Mouse (Mus musculus): Measurements from ENCODE around the gene Tpp1. TPM values are rescaled to one million over a fixed set of nuclear protein-coding genes. Genes with fewer than 3 reads are reported as not detected.
A peak's percentile ranks its signal among the peaks of the same experiment; 100 is the strongest.

Gene Tpp1
- total RNA-seq, 1 experiment, result 53.1 TPM

GRCm38 (mm10) chr7:105767729-105768165 lies 15.7 kb upstream of the Tpp1 start:
- Histone ChIP-seq H3K4me3 (ENCODE audit: insufficient read depth in 1 of 2, low read depth in 1 of 2, low read length in 2 of 2, poor library complexity in 1 of 2, severe bottlenecking in 1 of 2) (no peak overlapping the region), H3K36me3 (ENCODE audit: control insufficient read depth, insufficient read depth, low read length, poor library complexity, severe bottlenecking) (no peaks in the 10 kb centered on the region), H3K9ac (ENCODE audit: insufficient read depth, low read depth, low read length, poor library complexity, severe bottlenecking) (no peak overlapping the region), H3K9me3 (ENCODE audit: control insufficient read depth, insufficient read depth, low read depth, low read length) (no peaks in the 10 kb centered on the region), H3K4me1 (ENCODE audit: control insufficient read depth in 2 of 2, insufficient read depth in 2 of 2, low read length in 2 of 2, poor library complexity in 1 of 2) (no peaks in the 10 kb centered on the region), H3K27ac (ENCODE audit: insufficient read depth, low read depth, low read length, poor library complexity, severe bottlenecking) (no peak overlapping the region)
- TF ChIP-seq ZNF384 (IDR thresholded peaks at IDR 0.05; ENCODE audit: low read depth, low read length) (no peak), CHD2 (IDR thresholded peaks at IDR 0.05; ENCODE audit: low read depth, low read length) (no peak), HCFC1 (IDR thresholded peaks at IDR 0.05; ENCODE audit: borderline replicate concordance, insufficient read depth, low read length) (no peak), ZC3H11A (IDR thresholded peaks at IDR 0.05; ENCODE audit: borderline replicate concordance, low read depth, low read length) (no peak), MAFK (IDR thresholded peaks at IDR 0.05; ENCODE audit: insufficient read depth, low read depth, low read length) (no peak)
- in situ Hi-C loops (cut with MboI; ENCODE audit: low sequenced_read_pairs in 2 of 2, unreplicated experiment in 2 of 2), result no loop called here
- DNase-seq (ENCODE audit: low read depth, low spot score), result no peak

GRCm38 (mm10) chr7:105764331-105764730 lies 12.3 kb upstream of the Tpp1 start:
- H3K36me3 ChIP-seq (ENCODE audit: control insufficient read depth, insufficient read depth, low read length, poor library complexity, severe bottlenecking), result no peaks in the 10 kb centered on the region
- in situ Hi-C loops (cut with MboI; ENCODE audit: low sequenced_read_pairs in 2 of 2, unreplicated experiment in 2 of 2), result no loop called here
- DNase-seq (ENCODE audit: low read depth, low spot score), result no peak

GRCm38 (mm10) chr7:105762517-105763270 lies 10.7 kb upstream of the Tpp1 start:
- H3K4me3 ChIP-seq (ENCODE audit: insufficient read depth in 1 of 2, low read depth in 1 of 2, low read length in 2 of 2, poor library complexity in 1 of 2, severe bottlenecking in 1 of 2), result peak overlapping the region; percentile 67 to 70
- in situ Hi-C loops (cut with MboI; ENCODE audit: low sequenced_read_pairs in 2 of 2, unreplicated experiment in 2 of 2), result no loop called here
- H3K36me3 ChIP-seq (ENCODE audit: control insufficient read depth, insufficient read depth, low read length, poor library complexity, severe bottlenecking), result no peaks in the 10 kb centered on the region
- no peak for TF ChIP-seq MAFK (IDR thresholded peaks at IDR 0.05; ENCODE audit: insufficient read depth, low read depth, low read length)
- no peak for TF ChIP-seq ZNF384 (IDR thresholded peaks at IDR 0.05; ENCODE audit: low read depth, low read length)
- TF ChIP-seq HCFC1 (IDR thresholded peaks at IDR 0.05; ENCODE audit: borderline replicate concordance, insufficient read depth, low read length), result no peak
- TF ChIP-seq ZC3H11A (IDR thresholded peaks at IDR 0.05; ENCODE audit: borderline replicate concordance, low read depth, low read length), result no peak
- TF ChIP-seq CHD2 (IDR thresholded peaks at IDR 0.05; ENCODE audit: low read depth, low read length), result no peak
- no peak overlapping the region for H3K27ac ChIP-seq (ENCODE audit: insufficient read depth, low read depth, low read length, poor library complexity, severe bottlenecking)
- no peak for DNase-seq (ENCODE audit: low read depth, low spot score)
- peak overlapping the region; percentile 20; the same call in 1 of the 2 replicates for H3K9ac ChIP-seq (ENCODE audit: insufficient read depth, low read depth, low read length, poor library complexity, severe bottlenecking)
- no peaks in the 10 kb centered on the region for H3K9me3 ChIP-seq (ENCODE audit: control insufficient read depth, insufficient read depth, low read depth, low read length)
- H3K4me1 ChIP-seq (ENCODE audit: control insufficient read depth in 2 of 2, insufficient read depth in 2 of 2, low read length in 2 of 2, poor library complexity in 1 of 2), result no peaks in the 10 kb centered on the region

More at GRCm38 (mm10) chr7:105764331-105764730, 12.3 kb upstream of the Tpp1 start:
- Histone ChIP-seq H3K9me3 (ENCODE audit: control insufficient read depth, insufficient read depth, low read depth, low read length) (no peaks in the 10 kb centered on the region), H3K4me1 (ENCODE audit: control insufficient read depth in 2 of 2, insufficient read depth in 2 of 2, low read length in 2 of 2, poor library complexity in 1 of 2) (no peaks in the 10 kb centered on the region), H3K27ac (ENCODE audit: insufficient read depth, low read depth, low read length, poor library complexity, severe bottlenecking) (no peak overlapping the region), H3K4me3 (ENCODE audit: insufficient read depth in 1 of 2, low read depth in 1 of 2, low read length in 2 of 2, poor library complexity in 1 of 2, severe bottlenecking in 1 of 2) (no peak overlapping the region), H3K9ac (ENCODE audit: insufficient read depth, low read depth, low read length, poor library complexity, severe bottlenecking) (no peak overlapping the region)
- TF ChIP-seq ZNF384 (IDR thresholded peaks at IDR 0.05; ENCODE audit: low read depth, low read length) (no peak), MAFK (IDR thresholded peaks at IDR 0.05; ENCODE audit: insufficient read depth, low read depth, low read length) (no peak), HCFC1 (IDR thresholded peaks at IDR 0.05; ENCODE audit: borderline replicate concordance, insufficient read depth, low read length) (no peak), ZC3H11A (IDR thresholded peaks at IDR 0.05; ENCODE audit: borderline replicate concordance, low read depth, low read length) (no peak), CHD2 (IDR thresholded peaks at IDR 0.05; ENCODE audit: low read depth, low read length) (no peak)

GRCm38 (mm10) chr7:105761813-105762484 lies 9.9 kb upstream of the Tpp1 start:
- Histone ChIP-seq H3K4me1 (ENCODE audit: control insufficient read depth in 2 of 2, insufficient read depth in 2 of 2, low read length in 2 of 2, poor library complexity in 1 of 2) (no peaks in the 10 kb centered on the region), H3K4me3 (ENCODE audit: insufficient read depth in 1 of 2, low read depth in 1 of 2, low read length in 2 of 2, poor library complexity in 1 of 2, severe bottlenecking in 1 of 2) (peak overlapping the region; percentile 67 to 70), H3K27ac (ENCODE audit: insufficient read depth, low read depth, low read length, poor library complexity, severe bottlenecking) (no peak overlapping the region), H3K9me3 (ENCODE audit: control insufficient read depth, insufficient read depth, low read depth, low read length) (no peaks in the 10 kb centered on the region), H3K36me3 (ENCODE audit: control insufficient read depth, insufficient read depth, low read length, poor library complexity, severe bottlenecking) (no peaks in the 10 kb centered on the region), H3K9ac (ENCODE audit: insufficient read depth, low read depth, low read length, poor library complexity, severe bottlenecking) (peak overlapping the region; percentile 20; the same call in 1 of the 2 replicates)
- TF ChIP-seq ZNF384 (IDR thresholded peaks at IDR 0.05; ENCODE audit: low read depth, low read length) (no peak), CHD2 (IDR thresholded peaks at IDR 0.05; ENCODE audit: low read depth, low read length) (no peak), HCFC1 (IDR thresholded peaks at IDR 0.05; ENCODE audit: borderline replicate concordance, insufficient read depth, low read length) (no peak), ZC3H11A (IDR thresholded peaks at IDR 0.05; ENCODE audit: borderline replicate concordance, low read depth, low read length) (no peak), MAFK (IDR thresholded peaks at IDR 0.05; ENCODE audit: insufficient read depth, low read depth, low read length) (no peak)
- no peak for DNase-seq (ENCODE audit: low read depth, low spot score)
- in situ Hi-C loops (cut with MboI; ENCODE audit: low sequenced_read_pairs in 2 of 2, unreplicated experiment in 2 of 2), result no loop called here
